Mouse (Mus musculus): ENCODE measurements at regions not wholly inside any gene's neighbourhood (a gene's known extent, or its start where the extent isn't known, plus 50 kb on each side); places are given as distances from the start of the nearest gene placed in this dataset.

DNA sequence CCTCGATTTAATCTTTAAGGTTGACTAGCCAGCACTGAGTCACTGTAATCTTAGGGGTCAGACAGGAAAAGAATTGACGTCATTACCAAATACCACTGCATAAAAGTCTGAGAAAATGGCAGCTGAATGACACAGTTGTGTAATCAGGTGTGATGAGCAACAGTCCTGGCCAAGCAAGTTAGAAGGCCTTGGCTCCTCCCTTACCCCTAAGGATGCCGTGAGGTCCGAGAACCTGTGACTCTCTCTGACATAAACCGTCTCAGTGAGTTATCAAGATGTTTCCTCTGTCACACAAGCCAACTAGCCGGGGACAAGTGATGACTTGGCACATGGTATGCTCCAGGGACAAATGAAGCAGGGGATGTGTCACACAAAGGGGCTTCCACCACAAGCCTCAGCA, 101.5 kb upstream of the Gm37988 start:
- TF ChIP-seq POLR2A (IDR thresholded peaks at IDR 0.05; ENCODE audit: borderline replicate concordance, insufficient read depth, low read length) (no peak), CTCF (IDR thresholded peaks at IDR 0.05; ENCODE audit: borderline replicate concordance, insufficient read depth, low read depth, low read length) (no peak)
